14 mouse cellular contexts compared by ENCODE assay signal in genomic region chr16:96541056-96541455, GRCm38 (mm10).
DNase-seq lines count a peak whose midpoint lies in the region; ATAC-seq and TF ChIP-seq lines count a peak whose summit lies in the region.
"Had no signal": no experiment of that assay in that cellular context is flagged by ENCODE, and none has a peak within 500 bp of the region (broad histone marks: within the 10 kb centered on the region; RNA-seq: fewer than 3 reads in every experiment).

No protein-coding gene starts in this region.

- intact Hi-C loops in heart, postnatal 14 days (cut with DNase I), result no loop called here

- no peaks in the 10 kb centered on the region for H3K9me3 ChIP-seq in hindbrain, embryonic 16.5 days (ENCODE audit: control insufficient read depth, low read length)
- H3K9me3 ChIP-seq: heart, embryonic 10.5 days; lung, embryonic 15.5 days had no signal

- DNase-seq in heart, adult 11 months, result peak; percentile 93
- no peak for DNase-seq in heart, postnatal 14 days
- DNase-seq in lung, adult 18-20 months, result peak; percentile 10 to 24
- no peak for DNase-seq in lung, adult 2 months
- peak; percentile 55 for DNase-seq in lung, postnatal 36 days
- peak; percentile 58 to 70 for DNase-seq in spleen, postnatal 4 days (ENCODE audit: low spot score in 2 of 2)
- DNase-seq in frontal cortex, postnatal 25 days (ENCODE audit: low spot score in 2 of 2), result no peak
- DNase-seq: cerebellum, adult 8-10 months; embryo, embryonic 11 days had no signal

- WGBS in lung, adult 2 months, result 66% methylated on average over 2 of the region's 2 CpGs
- 71% methylated on average over 2 of the region's 2 CpGs for WGBS in hindbrain, embryonic 16.5 days

- no peaks in the 10 kb centered on the region for H3K36me3 ChIP-seq in hindbrain, embryonic 16.5 days (ENCODE audit: control insufficient read depth, insufficient read depth, low read length)
- H3K36me3 ChIP-seq: G1E; heart, embryonic 10.5 days; lung, embryonic 15.5 days had no signal

- H3K27me3 ChIP-seq in hindbrain, embryonic 16.5 days (replicated peaks; ENCODE audit: control insufficient read depth, insufficient read depth, low read length), result no peaks in the 10 kb centered on the region
- H3K27me3 ChIP-seq: lung, embryonic 15.5 days had no signal

- ATAC-seq in hindbrain, embryonic 16.5 days, result no peak

- no peak overlapping the region for H3K27ac ChIP-seq in hindbrain, embryonic 16.5 days (ENCODE audit: low read depth, low read length)
- H3K27ac ChIP-seq: heart, embryonic 10.5 days; lung, embryonic 15.5 days had no signal

- H3K9ac ChIP-seq in hindbrain, embryonic 16.5 days (ENCODE audit: low read depth, low read length), result no peak overlapping the region
- H3K9ac ChIP-seq: lung, embryonic 15.5 days had no signal

- H3K4me2 ChIP-seq in hindbrain, embryonic 16.5 days (ENCODE audit: low read length), result no peak overlapping the region
- H3K4me2 ChIP-seq: lung, embryonic 15.5 days had no signal

- H3K4me1 ChIP-seq in lung, adult 2 months (ENCODE audit: control insufficient read depth, insufficient read depth, low read length), result no peaks in the 10 kb centered on the region
- H3K4me1 ChIP-seq in hindbrain, embryonic 16.5 days (ENCODE audit: control insufficient read depth, insufficient read depth, low read depth, low read length), result no peaks in the 10 kb centered on the region
- H3K4me1 ChIP-seq: lung, embryonic 15.5 days had no signal

- H3K4me3 ChIP-seq in lung, adult 2 months (replicated peaks; ENCODE audit: extremely low read depth, low read depth, low read length), result no peak overlapping the region
- H3K4me3 ChIP-seq in hindbrain, embryonic 16.5 days (ENCODE audit: low read length), result no peak overlapping the region
- H3K4me3 ChIP-seq: erythroblast, embryonic 14.5 days; heart, embryonic 10.5 days; lung, embryonic 15.5 days had no signal

- TF ChIP-seq CTCF in lung, adult 2 months (IDR thresholded peaks at IDR 0.05; ENCODE audit: insufficient read depth, low read length), result no peak

- TF ChIP-seq POLR2A in lung, adult 2 months (IDR thresholded peaks at IDR 0.05; ENCODE audit: borderline replicate concordance, extremely low read depth, low read depth, low read length), result no peak

Comparison
In these comparisons a context has a peak if more than half of its experiments do, and no peak if none do; other contexts are left out.
1. DNase-seq: peak in heart, adult 11 months (single experiment), lung, adult 18-20 months (2 of 2), lung, postnatal 36 days (single experiment) and spleen, postnatal 4 days (2 of 2); none in heart, postnatal 14 days (0 of 2), lung, adult 2 months (single experiment) and frontal cortex, postnatal 25 days (0 of 2).